22 mouse cellular contexts compared by ENCODE assay signal in the genomic region with DNA sequence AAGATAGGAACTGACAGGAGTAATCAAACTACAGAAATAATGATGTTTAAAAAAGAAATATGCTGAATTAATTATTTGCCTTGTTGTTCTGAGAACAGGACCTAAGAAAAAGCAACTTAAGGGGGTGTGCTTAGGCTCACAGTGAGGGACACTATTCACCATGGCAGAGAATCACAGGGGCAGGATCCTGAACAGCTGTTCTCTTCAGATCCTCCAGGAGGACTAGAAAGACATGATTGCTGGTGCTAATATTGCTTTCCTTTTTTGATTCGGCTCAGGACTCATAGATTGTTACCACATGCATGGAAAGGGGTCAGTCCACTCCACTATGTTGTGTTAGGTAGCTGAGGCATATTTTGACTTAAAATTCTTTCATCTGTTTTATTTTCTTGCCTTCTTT.
DNase-seq lines count a peak whose midpoint lies in the region; ATAC-seq lines count a peak whose summit lies in the region.
"Had no signal": no experiment of that assay in that cellular context is flagged by ENCODE, and none has a peak within 500 bp of the region (broad histone marks: within the 10 kb centered on the region; RNA-seq: fewer than 3 reads in every experiment).

No protein-coding gene starts in this region.

- H3K4me2 ChIP-seq in forebrain, embryonic 11.5 days (ENCODE audit: low read depth, low read length, severe bottlenecking), result no peak overlapping the region
- no peak overlapping the region for H3K4me2 ChIP-seq in neural tube, embryonic 11.5 days (ENCODE audit: low read depth)
- H3K4me2 ChIP-seq in neural tube, embryonic 15.5 days, result no peak overlapping the region
- H3K4me2 ChIP-seq in midbrain, embryonic 14.5 days (ENCODE audit: low read length), result no peak overlapping the region
- H3K4me2 ChIP-seq: embryonic facial prominence, embryonic 15.5 days; heart, embryonic 11.5 days; neural tube, embryonic 12.5 days had no signal

- DNase-seq in forebrain, embryonic 11.5 days (ENCODE audit: low spot score), result no peak
- no peak for DNase-seq in forebrain, embryonic 10.5 days (ENCODE audit: extremely low spot score, low spot score)
- no peak for DNase-seq in neural tube, embryonic 11.5 days (ENCODE audit: low spot score)
- DNase-seq in midbrain, embryonic 14.5 days, result peak; percentile 27
- DNase-seq in kidney, postnatal 10 days, result no peak
- DNase-seq: adrenal gland, postnatal 25 days; cerebellum, adult 2 months; gastrocnemius, adult 2 months; heart, postnatal 14 days; kidney, adult 18-20 months; right cerebral cortex, postnatal 14 days; spleen, adult 18-20 months; thymus, postnatal 36 days had no signal

- ATAC-seq in forebrain, embryonic 11.5 days (replicated peaks; ENCODE audit: low FRiP score), result peak; percentile 68
- 0 out of 2 replicates have a peak, but pooled peaks have one; percentile 51 for ATAC-seq in neural tube, embryonic 11.5 days (ENCODE audit: insufficient read depth, low FRiP score, low TSS enrichment)
- ATAC-seq in neural tube, embryonic 15.5 days (ENCODE audit: low FRiP score), result no peak
- no peak for ATAC-seq in midbrain, embryonic 14.5 days (ENCODE audit: low FRiP score, low TSS enrichment)
- no peak for ATAC-seq in frontal cortex, adult (ENCODE audit: low TSS enrichment)

- no peaks in the 10 kb centered on the region for H3K4me1 ChIP-seq in forebrain, embryonic 11.5 days (replicated peaks; ENCODE audit: control insufficient read depth, insufficient read depth, low read length)
- H3K4me1 ChIP-seq in forebrain, embryonic 10.5 days, result peaks cover 4% of the 10 kb centered on the region; the same call in 1 of the 2 replicates
- no peaks in the 10 kb centered on the region for H3K4me1 ChIP-seq in neural tube, embryonic 11.5 days (ENCODE audit: control insufficient read depth, insufficient read depth, low read length)
- no peaks in the 10 kb centered on the region for H3K4me1 ChIP-seq in neural tube, embryonic 15.5 days
- no peaks in the 10 kb centered on the region for H3K4me1 ChIP-seq in midbrain, embryonic 14.5 days (ENCODE audit: control insufficient read depth, insufficient read depth, low read length)
- H3K4me1 ChIP-seq: embryonic facial prominence, embryonic 15.5 days; neural tube, embryonic 12.5 days had no signal

- no peak overlapping the region for H3K9ac ChIP-seq in forebrain, embryonic 11.5 days (ENCODE audit: low read length)
- no peak overlapping the region for H3K9ac ChIP-seq in neural tube, embryonic 11.5 days (ENCODE audit: low read length)
- H3K9ac ChIP-seq in neural tube, embryonic 15.5 days (replicated peaks), result no peak overlapping the region
- H3K9ac ChIP-seq in midbrain, embryonic 14.5 days (replicated peaks; ENCODE audit: low read length), result no peak overlapping the region
- H3K9ac ChIP-seq: embryonic facial prominence, embryonic 15.5 days; liver, embryonic 14.5 days; neural tube, embryonic 12.5 days had no signal

- WGBS in forebrain, embryonic 11.5 days, result 38% methylated on average over 1 of the region's 1 CpGs
- WGBS in forebrain, embryonic 10.5 days, result 41% methylated on average over 1 of the region's 1 CpGs
- 41% methylated on average over 1 of the region's 1 CpGs for WGBS in neural tube, embryonic 11.5 days
- WGBS in neural tube, embryonic 15.5 days, result 35% methylated on average over 1 of the region's 1 CpGs
- WGBS in midbrain, embryonic 14.5 days, result 33% methylated on average over 1 of the region's 1 CpGs

- no peaks in the 10 kb centered on the region for H3K27me3 ChIP-seq in forebrain, embryonic 11.5 days (ENCODE audit: control insufficient read depth, insufficient read depth, low read length)
- no peaks in the 10 kb centered on the region for H3K27me3 ChIP-seq in forebrain, embryonic 10.5 days (ENCODE audit: poor library complexity, severe bottlenecking)
- no peaks in the 10 kb centered on the region for H3K27me3 ChIP-seq in neural tube, embryonic 11.5 days (ENCODE audit: control insufficient read depth, insufficient read depth, low read length)
- H3K27me3 ChIP-seq in neural tube, embryonic 15.5 days (replicated peaks), result no peaks in the 10 kb centered on the region
- no peaks in the 10 kb centered on the region for H3K27me3 ChIP-seq in midbrain, embryonic 14.5 days (ENCODE audit: control insufficient read depth, insufficient read depth, low read length)
- H3K27me3 ChIP-seq: CH12.LX; embryonic facial prominence, embryonic 15.5 days; neural tube, embryonic 12.5 days had no signal

- H3K9me3 ChIP-seq in forebrain, embryonic 11.5 days (ENCODE audit: control insufficient read depth, low read length), result no peaks in the 10 kb centered on the region
- no peaks in the 10 kb centered on the region for H3K9me3 ChIP-seq in forebrain, embryonic 10.5 days
- no peaks in the 10 kb centered on the region for H3K9me3 ChIP-seq in neural tube, embryonic 11.5 days (ENCODE audit: control insufficient read depth, low read length)
- H3K9me3 ChIP-seq in neural tube, embryonic 15.5 days (replicated peaks), result no peaks in the 10 kb centered on the region
- H3K9me3 ChIP-seq in midbrain, embryonic 14.5 days (ENCODE audit: control insufficient read depth, low read length), result no peaks in the 10 kb centered on the region
- H3K9me3 ChIP-seq: embryonic facial prominence, embryonic 15.5 days; neural tube, embryonic 12.5 days had no signal

- H3K4me3 ChIP-seq in forebrain, embryonic 11.5 days (ENCODE audit: low read depth, low read length), result no peak overlapping the region
- H3K4me3 ChIP-seq in forebrain, embryonic 10.5 days, result no peak overlapping the region
- H3K4me3 ChIP-seq in neural tube, embryonic 11.5 days (ENCODE audit: low read depth, low read length), result no peak overlapping the region
- no peak overlapping the region for H3K4me3 ChIP-seq in neural tube, embryonic 15.5 days (replicated peaks)
- no peak overlapping the region for H3K4me3 ChIP-seq in midbrain, embryonic 14.5 days (replicated peaks; ENCODE audit: low read depth, low read length)
- H3K4me3 ChIP-seq: embryonic facial prominence, embryonic 15.5 days; gastrocnemius, adult 2 months; neural tube, embryonic 12.5 days had no signal

- no peaks in the 10 kb centered on the region for H3K36me3 ChIP-seq in forebrain, embryonic 11.5 days (ENCODE audit: control insufficient read depth, insufficient read depth, low read length)
- no peaks in the 10 kb centered on the region for H3K36me3 ChIP-seq in forebrain, embryonic 10.5 days (replicated peaks)
- no peaks in the 10 kb centered on the region for H3K36me3 ChIP-seq in neural tube, embryonic 11.5 days (ENCODE audit: control insufficient read depth, insufficient read depth, low read length)
- no peaks in the 10 kb centered on the region for H3K36me3 ChIP-seq in neural tube, embryonic 15.5 days
- H3K36me3 ChIP-seq in midbrain, embryonic 14.5 days (ENCODE audit: control insufficient read depth, insufficient read depth, low read length), result no peaks in the 10 kb centered on the region
- H3K36me3 ChIP-seq: embryonic facial prominence, embryonic 15.5 days; neural tube, embryonic 12.5 days had no signal

- no peak overlapping the region for H3K27ac ChIP-seq in forebrain, embryonic 11.5 days (ENCODE audit: low read depth, low read length)
- H3K27ac ChIP-seq in forebrain, embryonic 10.5 days, result no peak overlapping the region
- H3K27ac ChIP-seq in neural tube, embryonic 11.5 days (ENCODE audit: low read depth, low read length), result no peak overlapping the region
- no peak overlapping the region for H3K27ac ChIP-seq in neural tube, embryonic 15.5 days (replicated peaks)
- H3K27ac ChIP-seq in midbrain, embryonic 14.5 days (replicated peaks; ENCODE audit: low read depth, low read length), result no peak overlapping the region
- H3K27ac ChIP-seq: embryonic facial prominence, embryonic 15.5 days; gastrocnemius, adult 2 months; kidney, postnatal 0 days; liver, embryonic 14.5 days; macrophage; neural tube, embryonic 12.5 days had no signal

Comparison
In these comparisons a context has a peak if more than half of its experiments do, and no peak if none do; other contexts are left out.
1. ATAC-seq: peak in forebrain, embryonic 11.5 days (single experiment) and neural tube, embryonic 11.5 days (single experiment); none in neural tube, embryonic 15.5 days (single experiment), midbrain, embryonic 14.5 days (single experiment) and frontal cortex, adult (single experiment).